Mouse (Mus musculus): Measurements from ENCODE around the gene Shprh.
"Not testable (repeated sequence)": the region's sequence is repeated elsewhere in the genome, so short reads cannot be mapped to it uniquely, and the experiment has no call there.

Gene Shprh

GRCm38 (mm10) chr10:11248210-11248609 is 99.0 kb downstream of the Shprh start:
- no peak for DNase-seq (ENCODE audit: low spot score in 2 of 2)

- DNase-seq (ENCODE audit: low spot score in 2 of 2) = no peak
Observed at GRCm38 (mm10) chr10:11250247-11250997, 101.2 kb downstream of the Shprh start.

- DNase-seq (ENCODE audit: low spot score in 2 of 2) = not testable (repeated sequence)
Observed at GRCm38 (mm10) chr10:11253581-11253980, 104.4 kb downstream of the Shprh start.

DNA sequence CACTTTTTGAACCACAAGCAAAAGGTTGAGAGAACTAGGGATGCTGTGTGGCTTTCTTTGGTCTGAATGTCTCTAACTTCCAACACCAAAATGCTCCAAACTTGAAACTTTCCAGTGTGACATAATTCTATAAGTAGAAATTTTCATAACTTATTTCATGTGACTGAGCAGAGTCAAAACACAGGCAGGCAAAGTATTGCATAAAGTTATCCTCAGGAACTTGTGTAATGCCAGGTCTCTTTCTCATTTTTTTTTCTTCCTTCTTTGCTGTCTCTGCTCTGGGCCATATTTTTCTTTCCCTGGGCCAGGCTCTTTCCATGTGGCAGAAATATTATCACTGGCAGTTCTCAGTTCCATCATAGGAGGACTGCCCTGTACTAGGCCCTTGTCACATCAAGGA is 110.9 kb downstream of the Shprh start:
- no peak for DNase-seq (ENCODE audit: low spot score in 2 of 2)

GRCm38 (mm10) chr10:11262292-11262691 is 113.1 kb downstream of the Shprh start:
- not testable (repeated sequence) for DNase-seq (ENCODE audit: low spot score in 2 of 2)

GRCm38 (mm10) chr10:11263795-11264194 is 114.6 kb downstream of the Shprh start:
- DNase-seq (ENCODE audit: low spot score in 2 of 2) = not testable (repeated sequence)
